Mouse (Mus musculus): ENCODE data around the gene Nfkbil1. TPM values are rescaled to one million over a fixed set of nuclear protein-coding genes. Genes with fewer than 3 reads are reported as not detected.
A peak's percentile ranks its signal among the peaks of the same experiment; 100 is the strongest.

The Nfkbil1 gene
- polyA plus RNA-seq, 1 experiment from 2014 or later: 9.8 TPM

- Histone ChIP-seq H3K9me3 (replicated peaks) (no peaks in the 10 kb centered on the region), H3K4me3 (no peak overlapping the region)
- 30% methylated on average over 8 of the region's 8 CpGs for WGBS
Measured at GRCm38 (mm10) chr17:35198946-35199345, 36.6 kb downstream of the Nfkbil1 start.

GRCm38 (mm10) chr17:35198029-35198428 lies 37.6 kb downstream of the Nfkbil1 start:
- ATAC-seq (ENCODE audit: insufficient number of reproducible peaks, low FRiP score): no peak
- H3K36me3 ChIP-seq: no peaks in the 10 kb centered on the region
- H3K4me2 ChIP-seq: no peak overlapping the region
- 55% methylated on average over 7 of the region's 7 CpGs for WGBS
- no peak overlapping the region for H3K9ac ChIP-seq
- H3K4me3 ChIP-seq: no peak overlapping the region
- H3K27ac ChIP-seq (ENCODE audit: poor library complexity, severe bottlenecking): no peak overlapping the region
- peaks cover 81% of the 10 kb centered on the region for H3K27me3 ChIP-seq (replicated peaks)
- H3K4me1 ChIP-seq (replicated peaks): peaks cover 19% of the 10 kb centered on the region
- H3K9me3 ChIP-seq (replicated peaks): no peaks in the 10 kb centered on the region

More at GRCm38 (mm10) chr17:35198946-35199345, 36.6 kb downstream of the Nfkbil1 start:
- Histone ChIP-seq H3K9ac (no peak overlapping the region), H3K36me3 (no peaks in the 10 kb centered on the region), H3K4me2 (no peak overlapping the region), H3K27ac (ENCODE audit: poor library complexity, severe bottlenecking) (no peak overlapping the region), H3K27me3 (replicated peaks) (peaks cover 82% of the 10 kb centered on the region), H3K4me1 (replicated peaks) (peaks cover 19% of the 10 kb centered on the region)
- no peak for ATAC-seq (ENCODE audit: insufficient number of reproducible peaks, low FRiP score)

- Histone ChIP-seq H3K27me3 (replicated peaks) (peaks cover 72% of the 10 kb centered on the region), H3K9me3 (replicated peaks) (no peaks in the 10 kb centered on the region), H3K9ac (no peak overlapping the region), H3K4me3 (no peak overlapping the region), H3K27ac (ENCODE audit: poor library complexity, severe bottlenecking) (no peak overlapping the region), H3K4me1 (replicated peaks) (peaks cover 19% of the 10 kb centered on the region), H3K36me3 (no peaks in the 10 kb centered on the region), H3K4me2 (no peak overlapping the region)
- 45% methylated on average over 5 of the region's 6 CpGs for WGBS
- ATAC-seq (ENCODE audit: insufficient number of reproducible peaks, low FRiP score): no peak
Measured at GRCm38 (mm10) chr17:35197126-35197525, 38.5 kb downstream of the Nfkbil1 start.

- WGBS: 31% methylated on average over 9 of the region's 9 CpGs
- Histone ChIP-seq H3K4me2 (peak overlapping the region; percentile 84), H3K36me3 (no peaks in the 10 kb centered on the region), H3K4me1 (replicated peaks) (peaks cover 19% of the 10 kb centered on the region), H3K27me3 (replicated peaks) (peaks cover 64% of the 10 kb centered on the region), H3K9ac (peak overlapping the region; percentile 50; the same call in 1 of the 2 replicates), H3K4me3 (peak overlapping the region; percentile 48), H3K27ac (ENCODE audit: poor library complexity, severe bottlenecking) (no peak overlapping the region), H3K9me3 (replicated peaks) (no peaks in the 10 kb centered on the region)
- ATAC-seq (ENCODE audit: insufficient number of reproducible peaks, low FRiP score): no peak
Measured at GRCm38 (mm10) chr17:35196321-35196641, 39.3 kb downstream of the Nfkbil1 start.

GRCm38 (mm10) chr17:35195631-35196320 lies 39.8 kb downstream of the Nfkbil1 start:
- no peaks in the 10 kb centered on the region for H3K36me3 ChIP-seq
- peaks cover 59% of the 10 kb centered on the region for H3K27me3 ChIP-seq (replicated peaks)
- H3K4me2 ChIP-seq: peak overlapping the region; percentile 84
- H3K9ac ChIP-seq: peak overlapping the region; percentile 50
- H3K4me1 ChIP-seq (replicated peaks): peaks cover 19% of the 10 kb centered on the region
- no peak overlapping the region for H3K27ac ChIP-seq (ENCODE audit: poor library complexity, severe bottlenecking)
- H3K4me3 ChIP-seq: peak overlapping the region; percentile 48
- WGBS: 1% methylated on average over 66 of the region's 66 CpGs
- H3K9me3 ChIP-seq (replicated peaks): no peaks in the 10 kb centered on the region
- peak; percentile 86 for ATAC-seq (ENCODE audit: insufficient number of reproducible peaks, low FRiP score)

- no peaks in the 10 kb centered on the region for H3K9me3 ChIP-seq (replicated peaks)
- WGBS: 29% methylated on average over 19 of the region's 19 CpGs
- H3K4me2 ChIP-seq: peak overlapping the region; percentile 84
- peaks cover 51% of the 10 kb centered on the region for H3K27me3 ChIP-seq (replicated peaks)
- 0 out of 2 replicates have a peak, but pooled peaks have one; percentile 23 for ATAC-seq (ENCODE audit: insufficient number of reproducible peaks, low FRiP score)
- peak overlapping the region; percentile 48 for H3K4me3 ChIP-seq
- H3K4me1 ChIP-seq (replicated peaks): peaks cover 19% of the 10 kb centered on the region
- peak overlapping the region; percentile 50 for H3K9ac ChIP-seq
- H3K36me3 ChIP-seq: no peaks in the 10 kb centered on the region
- no peak overlapping the region for H3K27ac ChIP-seq (ENCODE audit: poor library complexity, severe bottlenecking)
Measured at GRCm38 (mm10) chr17:35194844-35195630, 40.6 kb downstream of the Nfkbil1 start.

- 52% methylated on average over 28 of the region's 28 CpGs for WGBS
- Histone ChIP-seq H3K27ac (ENCODE audit: poor library complexity, severe bottlenecking) (no peak within 1 kb of the TSS), H3K27me3 (replicated peaks) (peaks cover 44% of the 10 kb centered on the region), H3K9ac (0 out of 2 replicates have a peak within 1 kb of the TSS, but pooled peaks have one; percentile 3), H3K36me3 (no peaks in the 10 kb centered on the region), H3K4me1 (replicated peaks) (peaks cover 20% of the 10 kb centered on the region), H3K9me3 (replicated peaks) (no peaks in the 10 kb centered on the region), H3K4me3 (peak within 1 kb of the TSS; percentile 48; the same call in 1 of the 2 replicates), H3K4me2 (peak within 1 kb of the TSS; percentile 84)
- peak; percentile 27; the same call in 1 of the 2 replicates for ATAC-seq (ENCODE audit: insufficient number of reproducible peaks, low FRiP score)
Measured at GRCm38 (mm10) chr17:35193881-35194843, 41.4 kb downstream of the Nfkbil1 start, which contains the start of gene Ltb. Gene Ltb, plus strand, starts transcription at chr17:35194439.

GRCm38 (mm10) chr17:35192924-35193323 lies 42.7 kb downstream of the Nfkbil1 start:
- Histone ChIP-seq H3K4me1 (replicated peaks) (peaks cover 22% of the 10 kb centered on the region), H3K9me3 (replicated peaks) (no peaks in the 10 kb centered on the region), H3K9ac (no peak overlapping the region), H3K36me3 (no peaks in the 10 kb centered on the region), H3K4me2 (no peak overlapping the region), H3K4me3 (no peak overlapping the region), H3K27ac (ENCODE audit: poor library complexity, severe bottlenecking) (no peak overlapping the region), H3K27me3 (replicated peaks) (peaks cover 41% of the 10 kb centered on the region)
- ATAC-seq (ENCODE audit: insufficient number of reproducible peaks, low FRiP score): no peak
- 71% methylated on average over 5 of the region's 5 CpGs for whole genome bisulfite sequencing

GRCm38 (mm10) chr17:35191723-35192122 lies 43.9 kb downstream of the Nfkbil1 start:
- H3K4me3 ChIP-seq: no peak overlapping the region
- H3K4me1 ChIP-seq (replicated peaks): peaks cover 23% of the 10 kb centered on the region
- no peak for ATAC-seq (ENCODE audit: insufficient number of reproducible peaks, low FRiP score)
- no peak overlapping the region for H3K27ac ChIP-seq (ENCODE audit: poor library complexity, severe bottlenecking)
- WGBS: 56% methylated on average over 2 of the region's 2 CpGs
- no peak overlapping the region for H3K4me2 ChIP-seq
- H3K9ac ChIP-seq: no peak overlapping the region
- no peaks in the 10 kb centered on the region for H3K36me3 ChIP-seq
- H3K9me3 ChIP-seq (replicated peaks): no peaks in the 10 kb centered on the region
- H3K27me3 ChIP-seq (replicated peaks): peaks cover 35% of the 10 kb centered on the region

- no peak overlapping the region for H3K27ac ChIP-seq (ENCODE audit: poor library complexity, severe bottlenecking)
- no peaks in the 10 kb centered on the region for H3K36me3 ChIP-seq
- no peak overlapping the region for H3K4me3 ChIP-seq
- H3K9me3 ChIP-seq (replicated peaks): no peaks in the 10 kb centered on the region
- H3K9ac ChIP-seq: no peak overlapping the region
- H3K27me3 ChIP-seq (replicated peaks): peaks cover 20% of the 10 kb centered on the region
- ATAC-seq (ENCODE audit: insufficient number of reproducible peaks, low FRiP score): no peak
- H3K4me2 ChIP-seq: no peak overlapping the region
- H3K4me1 ChIP-seq (replicated peaks): peaks cover 20% of the 10 kb centered on the region
- 50% methylated on average over 4 of the region's 4 CpGs for WGBS
Measured at GRCm38 (mm10) chr17:35190096-35190495, 45.5 kb downstream of the Nfkbil1 start.

Measured in heart, embryonic 12.5 days (tissue).